Mouse (Mus musculus): ENCODE data around the gene Psma6. TPM values are rescaled to one million over a fixed set of nuclear protein-coding genes. Genes with fewer than 3 reads are reported as not detected.
A peak's percentile ranks its signal among the peaks of the same experiment; 100 is the strongest.
"Not testable (repeated sequence)": the region's sequence is repeated elsewhere in the genome, so short reads cannot be mapped to it uniquely, and the experiment has no call there.

Gene Psma6
- total RNA-seq (2021) (100 to 1,000 TPM; 140 to 163 TPM), polyA plus RNA-seq (2012; rRNA removed) (70.9 and 117 TPM in 2 replicates)
- long read RNA-seq, transcript Psma6-201 (7 exons, 1,042 nt) = major isoform, 69 of 73 reads
- long read RNA-seq, partial matches to known transcripts = 2 of 73 reads
- long read RNA-seq, other reads (novel, unspliced or antisense) = 2 of 73 reads

DNA sequence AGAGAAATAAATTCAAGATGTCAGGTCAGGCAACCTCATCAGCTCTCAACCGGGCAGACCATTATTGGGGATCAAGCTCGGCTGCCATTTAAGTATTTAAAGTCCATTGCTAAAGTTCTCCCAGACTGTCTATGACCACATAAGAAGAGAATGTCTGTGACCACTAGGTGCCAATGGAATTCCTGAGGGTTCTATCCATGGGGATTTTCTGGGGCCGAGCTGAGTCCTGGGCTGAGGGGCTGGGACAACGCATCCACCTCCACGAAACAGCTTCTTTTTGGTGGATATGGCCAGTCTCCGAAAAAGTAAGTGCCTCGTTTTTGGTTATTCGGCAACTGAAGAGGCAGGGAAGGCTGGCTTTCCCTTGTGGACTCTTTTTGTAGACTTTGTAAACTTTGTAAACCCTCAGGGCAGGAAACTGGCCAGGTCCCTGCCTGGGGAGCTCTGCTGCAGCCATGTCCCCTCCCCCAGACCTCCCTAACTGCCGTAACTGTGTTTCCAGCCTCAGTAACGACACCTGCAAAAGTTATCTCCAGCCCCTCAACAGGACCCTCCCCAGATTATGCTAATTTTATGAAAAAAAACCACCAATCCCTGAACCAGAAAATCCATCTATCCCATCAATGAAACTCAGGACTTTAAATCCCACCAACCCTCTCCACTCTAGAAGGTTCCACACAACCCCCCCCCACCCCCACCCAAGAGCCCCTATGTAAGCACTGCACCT, at the start of gene Psma6:
TSS of gene Psma6 (plus strand) at position 200 of the 727 bp plus-strand sequence.
- no peak within 1 kb of the TSS for H3K4me3 ChIP-seq
- 77% methylated on average over 10 of the region's 10 CpGs for WGBS
- no peaks in the 10 kb centered on the region for H3K36me3 ChIP-seq (ENCODE audit: control insufficient read depth, insufficient read depth, low read length)
- DNase-seq = no peak
- intact Hi-C loops (cut with DNase I) = no loop called here
- no peak for TF ChIP-seq POLR2A (IDR thresholded peaks at IDR 0.05; ENCODE audit: insufficient read depth, low read depth, low read length)
- TF ChIP-seq CTCF (IDR thresholded peaks at IDR 0.05) = no peak
- TF ChIP-seq EP300 (IDR thresholded peaks at IDR 0.05; ENCODE audit: insufficient read depth, low read depth, low read length) = no peak
- H3K27me3 ChIP-seq (ENCODE audit: control insufficient read depth, insufficient read depth, low read length) = no peaks in the 10 kb centered on the region
- H3K9ac ChIP-seq (ENCODE audit: low read depth, low read length) = no peak within 1 kb of the TSS
- peaks cover 5% of the 10 kb centered on the region for H3K4me1 ChIP-seq (ENCODE audit: control insufficient read depth, insufficient read depth, low read length)
- no peaks in the 10 kb centered on the region for H3K79me2 ChIP-seq (replicated peaks; ENCODE audit: control insufficient read depth, insufficient read depth, low read length)
- no peak within 1 kb of the TSS for H3K27ac ChIP-seq

DNA sequence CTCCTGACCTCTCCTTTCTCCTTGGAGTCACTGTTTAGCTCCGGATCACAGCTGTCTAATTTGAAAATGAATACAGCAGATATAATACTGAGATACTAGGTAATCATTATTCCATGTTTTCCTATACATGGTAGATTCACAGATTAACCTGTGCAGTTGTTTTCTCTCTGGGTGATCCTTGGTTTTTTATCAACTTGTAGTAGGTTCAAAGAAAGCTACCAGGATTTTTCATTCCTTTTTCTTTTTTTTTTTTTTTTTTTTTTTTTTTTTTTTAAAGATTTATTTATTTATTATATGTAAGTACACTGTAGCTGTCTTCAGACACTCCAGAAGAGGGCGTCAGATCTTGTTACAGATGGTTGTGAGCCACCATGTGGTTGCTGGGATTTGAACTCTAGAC, 45.5 kb upstream of the Psma6 start:
- 92% methylated on average over 1 of the region's 2 CpGs for WGBS

GRCm38 (mm10) chr12:55343045-55343444, 41.0 kb upstream of the Psma6 start:
- DNase-seq; H3K36me3 ChIP-seq (ENCODE audit: control insufficient read depth, insufficient read depth, low read length); H3K27me3 ChIP-seq (ENCODE audit: control insufficient read depth, insufficient read depth, low read length); H3K27ac ChIP-seq; H3K79me2 ChIP-seq (replicated peaks; ENCODE audit: control insufficient read depth, insufficient read depth, low read length); intact Hi-C loops (cut with DNase I); H3K4me1 ChIP-seq (ENCODE audit: control insufficient read depth, insufficient read depth, low read length); H3K4me3 ChIP-seq; H3K9ac ChIP-seq (ENCODE audit: low read depth, low read length): not testable (repeated sequence)
- 45% methylated on average over 1 of the region's 1 CpGs for WGBS

More for the DNA sequence above, 45.5 kb upstream of the Psma6 start:
- H3K9ac ChIP-seq (ENCODE audit: low read depth, low read length); H3K79me2 ChIP-seq (replicated peaks; ENCODE audit: control insufficient read depth, insufficient read depth, low read length); intact Hi-C loops (cut with DNase I); H3K4me3 ChIP-seq; H3K27me3 ChIP-seq (ENCODE audit: control insufficient read depth, insufficient read depth, low read length); H3K4me1 ChIP-seq (ENCODE audit: control insufficient read depth, insufficient read depth, low read length); H3K27ac ChIP-seq; DNase-seq; H3K36me3 ChIP-seq (ENCODE audit: control insufficient read depth, insufficient read depth, low read length): not testable (repeated sequence)

DNA sequence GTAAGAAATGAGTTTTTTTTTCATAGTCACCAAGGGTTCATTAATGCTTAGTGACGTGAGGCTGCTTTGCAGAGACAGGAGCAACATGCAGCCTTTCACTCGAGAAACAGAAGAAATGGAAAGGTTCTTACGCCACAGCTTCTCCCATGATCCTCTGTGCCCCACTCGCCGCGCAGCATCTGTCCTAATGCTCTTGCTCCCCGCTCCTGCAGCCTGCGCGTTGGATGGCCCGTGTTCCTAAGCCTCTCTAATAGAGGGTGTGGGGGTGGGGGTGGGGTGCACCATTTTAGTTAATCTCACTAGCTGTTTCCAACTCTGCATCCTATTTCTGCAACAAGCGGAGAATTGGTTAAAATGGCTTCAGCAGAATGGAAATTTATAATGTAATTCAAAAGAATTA, 40.0 kb upstream of the Psma6 start:
- Histone ChIP-seq H3K79me2 (replicated peaks; ENCODE audit: control insufficient read depth, insufficient read depth, low read length) (no peaks in the 10 kb centered on the region), H3K4me1 (ENCODE audit: control insufficient read depth, insufficient read depth, low read length) (peaks cover 2% of the 10 kb centered on the region), H3K27ac (no peak overlapping the region), H3K27me3 (ENCODE audit: control insufficient read depth, insufficient read depth, low read length) (no peaks in the 10 kb centered on the region), H3K36me3 (ENCODE audit: control insufficient read depth, insufficient read depth, low read length) (no peaks in the 10 kb centered on the region), H3K9ac (ENCODE audit: low read depth, low read length) (no peak overlapping the region), H3K4me3 (no peak overlapping the region)
- no peak for DNase-seq
- intact Hi-C loops (cut with DNase I) = no loop called here
- WGBS = 87% methylated on average over 11 of the region's 11 CpGs
- no peak for TF ChIP-seq POLR2A (IDR thresholded peaks at IDR 0.05; ENCODE audit: insufficient read depth, low read depth, low read length)
- TF ChIP-seq CTCF (IDR thresholded peaks at IDR 0.05) = no peak
- no peak for TF ChIP-seq EP300 (IDR thresholded peaks at IDR 0.05; ENCODE audit: insufficient read depth, low read depth, low read length)

- H3K27me3 ChIP-seq (ENCODE audit: control insufficient read depth, insufficient read depth, low read length) = no peaks in the 10 kb centered on the region
- intact Hi-C loops (cut with DNase I) = no loop called here
- 44% methylated on average over 13 of the region's 13 CpGs for WGBS
- no peak for DNase-seq
- no peaks in the 10 kb centered on the region for H3K36me3 ChIP-seq (ENCODE audit: control insufficient read depth, insufficient read depth, low read length)
- H3K27ac ChIP-seq = peak overlapping the region; percentile 10; the same call in 1 of the 2 replicates
- peak; percentile 30 for TF ChIP-seq CTCF (IDR thresholded peaks at IDR 0.05)
- no peak for TF ChIP-seq POLR2A (IDR thresholded peaks at IDR 0.05; ENCODE audit: insufficient read depth, low read depth, low read length)
- no peaks in the 10 kb centered on the region for H3K79me2 ChIP-seq (replicated peaks; ENCODE audit: control insufficient read depth, insufficient read depth, low read length)
- peaks cover 2% of the 10 kb centered on the region for H3K4me1 ChIP-seq (ENCODE audit: control insufficient read depth, insufficient read depth, low read length)
- H3K4me3 ChIP-seq = peak overlapping the region; percentile 11; the same call in 1 of the 2 replicates
- H3K9ac ChIP-seq (ENCODE audit: low read depth, low read length) = peak overlapping the region; percentile 21; the same call in 1 of the 2 replicates
Observed at GRCm38 (mm10) chr12:55344583-55344982, 39.4 kb upstream of the Psma6 start.

DNA sequence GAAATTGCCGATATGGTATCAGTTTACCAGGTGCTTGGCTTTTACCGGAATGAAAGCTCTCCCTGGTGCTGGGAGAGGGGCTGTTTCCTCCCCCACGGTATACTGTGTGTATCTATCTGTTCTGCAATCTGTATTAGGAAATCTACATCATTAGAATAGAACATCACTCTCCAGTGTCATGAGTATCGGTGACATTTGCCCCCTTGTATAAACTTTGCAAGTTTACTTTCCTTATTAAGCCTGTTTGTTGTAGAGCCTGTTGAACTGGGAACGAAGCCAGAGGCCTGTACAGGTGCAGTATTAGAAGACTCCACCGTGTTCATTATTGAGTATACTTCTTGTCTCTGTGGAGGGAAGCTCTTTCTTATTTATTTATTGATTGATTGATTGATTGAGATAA, 30.6 kb upstream of the Psma6 start:
- TF ChIP-seq POLR2A (IDR thresholded peaks at IDR 0.05; ENCODE audit: insufficient read depth, low read depth, low read length) = no peak
- no peak for TF ChIP-seq CTCF (IDR thresholded peaks at IDR 0.05)
- TF ChIP-seq EP300 (IDR thresholded peaks at IDR 0.05; ENCODE audit: insufficient read depth, low read depth, low read length) = no peak
- Histone ChIP-seq H3K9ac (ENCODE audit: low read depth, low read length) (no peak overlapping the region), H3K4me3 (no peak overlapping the region), H3K27me3 (ENCODE audit: control insufficient read depth, insufficient read depth, low read length) (no peaks in the 10 kb centered on the region), H3K27ac (no peak overlapping the region), H3K4me1 (ENCODE audit: control insufficient read depth, insufficient read depth, low read length) (no peaks in the 10 kb centered on the region), H3K79me2 (replicated peaks; ENCODE audit: control insufficient read depth, insufficient read depth, low read length) (peaks cover 1% of the 10 kb centered on the region; the same call in 1 of the 2 replicates), H3K36me3 (ENCODE audit: control insufficient read depth, insufficient read depth, low read length) (no peaks in the 10 kb centered on the region)
- DNase-seq = no peak
- 43% methylated on average over 6 of the region's 6 CpGs for whole genome bisulfite sequencing
- intact Hi-C loops (cut with DNase I) = no loop called here
